Mouse (Mus musculus) heart, adult 2 months (tissue): ENCODE data around the gene Adamts15. TPM values are rescaled to one million over a fixed set of nuclear protein-coding genes. Genes with fewer than 3 reads are reported as not detected.

Experiments used
- DNase-seq, 2 experiments: peaks; one replicate each; pipeline ENCODE4 v3.0.0; 2021
- H3K27ac ChIP-seq: fragments of 200-600 bp; 2 replicates; pipeline ENCODE4 v1.8.1; 2022
- H3K27me3 ChIP-seq: fragments of 200-500 bp; 2 replicates; pipeline ENCODE4 v1.6.1; 2012; ENCODE audit warnings: mild to moderate bottlenecking, low read length, inconsistent platforms, mixed read lengths; ENCODE audit not compliant: control insufficient read depth, insufficient read depth
- H3K36me3 ChIP-seq: fragments of 200-500 bp; 2 replicates; pipeline ENCODE4 v1.6.1; 2012; ENCODE audit warnings: low read length, inconsistent platforms; ENCODE audit not compliant: control insufficient read depth, insufficient read depth
- H3K4me1 ChIP-seq: fragments of 200-500 bp; 2 replicates; pipeline ENCODE4 v1.6.1; 2011; ENCODE audit warnings: low read length; ENCODE audit not compliant: control insufficient read depth, insufficient read depth
- H3K4me3 ChIP-seq: fragments of 200-600 bp; 2 replicates; pipeline ENCODE4 v1.8.1; 2022
- H3K79me2 ChIP-seq: fragments of 200-500 bp; replicated peaks from 2 replicates; pipeline ENCODE4 v1.6.1; 2012; ENCODE audit warnings: mild to moderate bottlenecking, inconsistent platforms, low read length, moderate library complexity, mixed read lengths; ENCODE audit not compliant: control insufficient read depth, insufficient read depth
- H3K9ac ChIP-seq: fragments of 200-500 bp; 2 replicates; pipeline ENCODE4 v1.6.1; 2012; ENCODE audit warnings: low read depth, mild to moderate bottlenecking, control low read depth, inconsistent platforms, low read length, mixed read lengths
- CTCF ChIP-seq: fragments of 200-600 bp; IDR thresholded peaks from 2 replicates; pipeline ENCODE4 v1.8.1; 2022; ENCODE audit warnings: antibody characterized with exemption, mild to moderate bottlenecking, moderate library complexity
- EP300 ChIP-seq: fragments of 200-500 bp; IDR thresholded peaks from 2 replicates; pipeline ENCODE4 v1.6.1; 2011; ENCODE audit warnings: low read depth, low read length, control low read depth; ENCODE audit not compliant: insufficient read depth
- POLR2A ChIP-seq: fragments of 200-500 bp; IDR thresholded peaks from 2 replicates; pipeline ENCODE4 v1.6.1; 2011; ENCODE audit warnings: mild to moderate bottlenecking, low read depth, low read length, control low read depth; ENCODE audit not compliant: insufficient read depth
- WGBS: fragments of 180-500 bp; shearing (Covaris S2); methylation state at CpG from one replicate; pipeline ENCODE4 v1.1.7; 2018; 5-methylcytosine and 5-hydroxymethylcytosine counted together
- intact Hi-C: fragments of 180-260 bp; cut with DNase I; formaldehyde crosslinking; loops from one replicate; pipeline ENCODE4 v1.15.1; 2025
- polyA plus RNA-seq: library from polyadenylated mRNA; depleted of rRNA; stranded (reverse); fragments of >200 nt; gene quantifications from 2 replicates; pipeline ENCODE4 v1.2.3, GENCODE M21; 2012
- total RNA-seq, 2 experiments: library from RNA; stranded (reverse); gene quantifications; 2 replicates each; pipeline ENCODE4 v1.2.3; 2021

Adamts15 gene
- total and polyA plus RNA-seq, 3 experiments: 6.4 to 8.5 (median 7.6) TPM

GRCm38 (mm10) chr9:30920736-30921135 lies 1.5 kb downstream of the Adamts15 start:
- peak overlapping the region; percentile 44; the same call in 1 of the 2 replicates for H3K4me3 ChIP-seq
- H3K9ac ChIP-seq: no peak overlapping the region
- H3K36me3 ChIP-seq: no peaks in the 10 kb centered on the region
- peak; percentile 59 to 65 for DNase-seq
- H3K4me1 ChIP-seq: peaks cover 2% of the 10 kb centered on the region
- intact Hi-C loops: loop anchor here (5.0 kb wide), 1 partner anchor 438 kb away; no protein-coding TSS in a partner anchor
- H3K27ac ChIP-seq: no peak overlapping the region
- no peaks in the 10 kb centered on the region for H3K79me2 ChIP-seq
- H3K27me3 ChIP-seq: no peaks in the 10 kb centered on the region
- TF ChIP-seq CTCF (peak; percentile 78), POLR2A (0 out of 2 replicates have a peak, but pooled peaks have one; percentile 32), EP300 (0 out of 2 replicates have a peak, but pooled peaks have one; percentile 18)
- 24% methylated on average over 6 of the region's 6 CpGs for WGBS

GRCm38 (mm10) chr9:30919686-30920085 lies 2.6 kb downstream of the Adamts15 start:
- no peaks in the 10 kb centered on the region for H3K27me3 ChIP-seq
- H3K4me1 ChIP-seq: peaks cover 2% of the 10 kb centered on the region
- H3K4me3 ChIP-seq: no peak overlapping the region; the same call in 1 of the 2 replicates
- peak overlapping the region; percentile 40 for H3K27ac ChIP-seq
- H3K36me3 ChIP-seq: no peaks in the 10 kb centered on the region
- H3K9ac ChIP-seq: no peak overlapping the region
- H3K79me2 ChIP-seq: no peaks in the 10 kb centered on the region
- TF ChIP-seq EP300: no peak
- TF ChIP-seq CTCF: no peak
- TF ChIP-seq POLR2A: no peak
- DNase-seq: peak; percentile 55 to 65
- intact Hi-C loops: loop anchor here (5.0 kb wide), 2 partner anchors 72 to 437 kb away; no protein-coding TSS in a partner anchor
- 39% methylated on average over 9 of the region's 9 CpGs for WGBS

GRCm38 (mm10) chr9:30918466-30919356 lies 3.5 kb downstream of the Adamts15 start:
- peak; percentile 24 to 38 for DNase-seq
- peaks cover 2% of the 10 kb centered on the region for H3K4me1 ChIP-seq
- intact Hi-C loops: loop anchor here (5.0 kb wide), 1 partner anchor 71 kb away; no protein-coding TSS in a partner anchor
- no peak for TF ChIP-seq CTCF
- TF ChIP-seq EP300: no peak
- TF ChIP-seq POLR2A: no peak
- WGBS: 41% methylated on average over 12 of the region's 12 CpGs
- no peaks in the 10 kb centered on the region for H3K79me2 ChIP-seq
- no peaks in the 10 kb centered on the region for H3K36me3 ChIP-seq
- H3K4me3 ChIP-seq: no peak overlapping the region; the same call in 1 of the 2 replicates
- peak overlapping the region; percentile 40 for H3K27ac ChIP-seq
- no peaks in the 10 kb centered on the region for H3K27me3 ChIP-seq
- no peak overlapping the region for H3K9ac ChIP-seq

GRCm38 (mm10) chr9:30916266-30916968 lies 5.8 kb downstream of the Adamts15 start:
- TF ChIP-seq POLR2A (no peak), CTCF (no peak), EP300 (no peak)
- no peak overlapping the region for H3K27ac ChIP-seq
- whole genome bisulfite sequencing: 77% methylated on average over 6 of the region's 6 CpGs
- H3K27me3 ChIP-seq: no peaks in the 10 kb centered on the region
- no peaks in the 10 kb centered on the region for H3K36me3 ChIP-seq
- DNase-seq: no peak
- peaks cover 5% of the 10 kb centered on the region for H3K4me1 ChIP-seq
- intact Hi-C loops: loop anchor here (5.0 kb wide), 1 partner anchor 69 kb away; no protein-coding TSS in a partner anchor
- H3K4me3 ChIP-seq: no peak overlapping the region
- no peak overlapping the region for H3K9ac ChIP-seq
- no peaks in the 10 kb centered on the region for H3K79me2 ChIP-seq

- H3K9ac ChIP-seq: no peak overlapping the region
- H3K27ac ChIP-seq: no peak overlapping the region
- no peaks in the 10 kb centered on the region for H3K79me2 ChIP-seq
- no peak for DNase-seq
- intact Hi-C loops: no loop called here
- 48% methylated on average over 2 of the region's 2 CpGs for WGBS
- peaks cover 3% of the 10 kb centered on the region for H3K4me1 ChIP-seq
- H3K27me3 ChIP-seq: no peaks in the 10 kb centered on the region
- no peak overlapping the region for H3K4me3 ChIP-seq
- no peaks in the 10 kb centered on the region for H3K36me3 ChIP-seq
- TF ChIP-seq EP300 (no peak), POLR2A (no peak), CTCF (no peak)
Observed at GRCm38 (mm10) chr9:30914241-30914640, 8.0 kb downstream of the Adamts15 start.
